Mouse (Mus musculus): Measurements from ENCODE around the gene Acot12. TPM values are rescaled to one million over a fixed set of nuclear protein-coding genes. Genes with fewer than 3 reads are reported as not detected.
"Not testable (repeated sequence)": the region's sequence is repeated elsewhere in the genome, so short reads cannot be mapped to it uniquely, and the experiment has no call there.

The Acot12 gene
- polyA plus RNA-seq, 1 experiment from 2014 or later: not detected

DNA sequence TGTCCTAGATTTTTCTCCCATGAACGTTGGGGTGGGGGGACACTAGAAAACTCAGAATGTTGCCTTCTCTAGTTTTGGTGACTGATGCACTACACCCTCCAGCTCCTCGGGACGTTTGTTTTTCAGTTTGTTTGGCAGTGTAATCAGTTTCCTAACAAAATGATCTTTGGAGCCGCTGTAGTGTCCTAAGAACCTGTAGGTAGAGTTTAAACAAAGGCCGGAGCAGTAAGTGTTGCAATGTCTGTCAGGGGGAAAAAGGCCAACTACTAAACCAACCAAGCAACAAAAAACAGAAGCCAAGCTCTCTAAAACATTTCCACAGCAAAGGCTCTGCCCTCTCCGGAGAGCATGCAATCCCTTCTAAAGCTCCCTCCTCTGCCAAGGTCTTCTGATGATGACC, 461 bp upstream of the Acot12 start:
- Histone ChIP-seq H3K4me1 (peaks cover 9% of the 10 kb centered on the region), H3K36me3 (replicated peaks) (no peaks in the 10 kb centered on the region), H3K9me3 (no peaks in the 10 kb centered on the region), H3K4me3 (peak overlapping the region; percentile 61), H3K27ac (peak overlapping the region; percentile 77; the same call in 1 of the 2 replicates), H3K27me3 (ENCODE audit: poor library complexity, severe bottlenecking) (peaks cover 30% of the 10 kb centered on the region)
- 72% methylated on average over 6 of the region's 6 CpGs for WGBS
- DNase-seq (ENCODE audit: extremely low spot score, low spot score): no peak

DNA sequence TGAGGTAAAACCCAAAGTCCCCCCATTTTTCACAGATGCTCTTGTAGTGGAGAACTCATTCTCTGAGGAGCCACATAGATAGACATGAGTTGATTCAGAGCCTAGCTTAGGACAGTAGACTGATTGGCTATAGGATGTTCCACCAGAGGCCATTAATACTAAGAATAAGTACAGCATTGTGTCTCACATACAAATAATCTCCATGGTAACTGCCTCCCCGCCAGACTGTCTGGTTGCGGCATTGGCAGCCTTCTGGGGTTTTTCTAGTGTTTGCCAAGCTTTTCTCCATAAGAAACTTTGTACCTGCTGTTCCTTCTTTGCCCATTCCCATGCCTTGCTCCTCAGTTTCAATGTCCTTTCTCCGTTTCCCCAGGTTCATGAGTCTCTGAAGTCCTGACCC, 1.9 kb downstream of the Acot12 start:
- peaks cover 30% of the 10 kb centered on the region for H3K27me3 ChIP-seq (ENCODE audit: poor library complexity, severe bottlenecking)
- no peak for DNase-seq (ENCODE audit: extremely low spot score, low spot score)
- no peak overlapping the region for H3K4me3 ChIP-seq
- H3K9me3 ChIP-seq: no peaks in the 10 kb centered on the region
- H3K4me1 ChIP-seq: peaks cover 9% of the 10 kb centered on the region
- H3K36me3 ChIP-seq (replicated peaks): no peaks in the 10 kb centered on the region
- 90% methylated on average over 3 of the region's 3 CpGs for WGBS
- H3K27ac ChIP-seq: no peak overlapping the region

DNA sequence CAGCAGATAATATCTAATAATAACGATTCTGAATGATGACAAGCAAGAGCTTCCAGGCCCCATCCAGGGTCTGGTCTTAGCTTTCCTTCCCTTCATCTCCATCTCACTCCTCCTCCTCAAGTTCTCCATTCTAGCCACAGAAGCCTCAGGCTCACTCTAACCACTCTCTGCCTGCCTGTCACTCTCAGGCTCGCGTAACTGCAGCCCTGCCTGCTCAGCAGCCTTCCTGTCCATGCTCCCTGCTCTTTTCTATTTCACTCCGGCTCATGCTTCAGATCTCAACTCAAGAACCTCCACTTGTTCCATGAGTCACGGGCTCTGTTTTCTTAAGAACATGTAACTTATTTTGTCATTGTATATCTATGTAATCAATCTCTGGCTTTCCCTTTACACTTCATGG, 5.2 kb downstream of the Acot12 start:
- Histone ChIP-seq H3K4me3 (no peak overlapping the region), H3K27me3 (ENCODE audit: poor library complexity, severe bottlenecking) (peaks cover 15% of the 10 kb centered on the region), H3K4me1 (peaks cover 3% of the 10 kb centered on the region), H3K27ac (no peak overlapping the region), H3K36me3 (replicated peaks) (no peaks in the 10 kb centered on the region), H3K9me3 (no peaks in the 10 kb centered on the region)
- DNase-seq (ENCODE audit: extremely low spot score, low spot score): no peak
- WGBS: 88% methylated on average over 5 of the region's 5 CpGs

DNA sequence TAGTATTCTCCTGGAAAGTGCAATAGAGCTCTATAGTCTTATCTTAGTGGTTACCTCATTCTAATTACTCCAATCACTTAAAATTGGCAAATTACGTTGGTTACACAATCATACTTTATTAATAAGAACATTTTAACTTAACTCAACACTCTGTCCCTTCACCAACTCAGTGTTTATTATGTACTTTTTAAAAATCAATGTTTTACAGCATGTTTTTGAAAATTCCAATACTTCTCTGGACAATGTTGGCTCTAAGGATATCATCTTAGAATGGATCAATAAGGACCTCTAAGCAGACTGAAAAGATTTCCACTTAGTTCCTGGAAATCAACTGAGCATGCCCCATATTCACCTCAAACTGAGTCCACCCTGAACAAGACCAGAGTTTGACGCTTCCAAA, 7.1 kb downstream of the Acot12 start:
- 92% methylated on average over 2 of the region's 2 CpGs for WGBS
- DNase-seq (ENCODE audit: extremely low spot score, low spot score): no peak
- H3K4me3 ChIP-seq: no peak overlapping the region

DNA sequence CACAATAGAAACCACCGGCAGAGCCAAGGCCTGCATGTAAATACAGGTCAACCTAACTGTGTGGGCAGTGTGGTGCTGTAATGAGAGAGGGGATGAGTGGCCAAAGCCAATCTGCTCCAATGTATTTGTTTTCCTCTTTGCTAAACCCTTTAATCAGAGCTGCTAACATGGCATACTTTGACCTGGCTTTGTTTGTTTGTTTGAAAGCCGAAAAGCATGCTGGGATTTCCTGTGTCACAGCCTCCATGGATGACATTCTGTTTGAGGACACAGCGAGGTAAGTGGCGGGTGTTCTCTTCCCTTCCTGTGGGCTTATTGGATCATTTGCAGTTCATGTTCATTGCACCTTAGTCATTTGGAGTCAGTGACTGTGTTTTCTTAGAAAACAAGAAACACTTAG, 8.7 kb downstream of the Acot12 start:
- H3K9me3 ChIP-seq: no peaks in the 10 kb centered on the region
- 83% methylated on average over 4 of the region's 4 CpGs for WGBS
- no peaks in the 10 kb centered on the region for H3K27me3 ChIP-seq (ENCODE audit: poor library complexity, severe bottlenecking)
- H3K27ac ChIP-seq: no peak overlapping the region
- DNase-seq (ENCODE audit: extremely low spot score, low spot score): no peak
- H3K4me3 ChIP-seq: no peak overlapping the region
- H3K36me3 ChIP-seq (replicated peaks): no peaks in the 10 kb centered on the region
- H3K4me1 ChIP-seq: no peaks in the 10 kb centered on the region

More for the DNA sequence above, 7.1 kb downstream of the Acot12 start:
- no peak overlapping the region for H3K27ac ChIP-seq
- H3K27me3 ChIP-seq (ENCODE audit: poor library complexity, severe bottlenecking): no peaks in the 10 kb centered on the region
- H3K4me1 ChIP-seq: no peaks in the 10 kb centered on the region
- H3K9me3 ChIP-seq: no peaks in the 10 kb centered on the region
- no peaks in the 10 kb centered on the region for H3K36me3 ChIP-seq (replicated peaks)

DNA sequence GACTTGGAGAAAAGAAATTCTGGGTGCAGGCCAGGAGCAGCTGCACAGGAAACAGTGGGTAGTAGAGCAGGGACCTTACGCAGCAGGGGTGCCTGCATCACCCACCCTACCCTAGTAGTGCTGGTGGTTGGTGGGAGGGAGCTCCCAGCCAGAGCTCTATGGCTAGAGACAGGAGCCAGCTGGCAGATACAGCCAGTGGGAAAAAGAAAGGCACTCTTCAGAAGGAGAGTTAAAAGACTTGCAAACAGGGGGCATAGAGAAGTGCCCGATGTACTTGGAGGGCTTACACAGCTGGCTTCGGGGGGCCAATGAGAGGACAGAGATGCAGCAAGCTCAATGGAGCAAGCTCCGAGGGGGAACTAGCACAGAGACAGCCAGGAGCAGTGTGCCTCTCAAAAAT, 12.4 kb downstream of the Acot12 start:
- no peaks in the 10 kb centered on the region for H3K4me1 ChIP-seq
- H3K27ac ChIP-seq: no peak overlapping the region
- no peak overlapping the region for H3K4me3 ChIP-seq
- 71% methylated on average over 4 of the region's 4 CpGs for WGBS
- DNase-seq (ENCODE audit: extremely low spot score, low spot score): no peak
- H3K9me3 ChIP-seq: no peaks in the 10 kb centered on the region
- no peaks in the 10 kb centered on the region for H3K36me3 ChIP-seq (replicated peaks)
- H3K27me3 ChIP-seq (ENCODE audit: poor library complexity, severe bottlenecking): no peaks in the 10 kb centered on the region

DNA sequence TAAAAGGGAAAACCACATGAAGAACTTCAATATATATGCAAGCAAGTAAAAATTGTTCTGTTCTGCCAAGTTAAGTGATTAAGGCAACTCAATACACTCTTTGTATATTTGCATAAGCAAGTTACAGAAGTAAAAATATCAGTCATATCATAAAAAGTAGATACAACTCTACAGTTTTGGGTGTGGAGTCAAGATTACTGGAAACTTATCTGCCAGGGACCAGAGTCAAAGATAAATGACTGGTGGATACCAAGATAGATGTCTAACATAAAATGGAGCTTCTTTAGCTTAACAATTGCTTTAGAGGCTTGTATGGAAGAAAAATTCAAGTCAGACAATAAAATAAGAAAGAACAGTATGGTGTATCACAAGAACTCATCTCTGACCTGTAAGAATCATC, 13.4 kb downstream of the Acot12 start:
- Histone ChIP-seq H3K27ac (no peak overlapping the region), H3K4me3 (no peak overlapping the region), H3K9me3 (no peaks in the 10 kb centered on the region), H3K27me3 (ENCODE audit: poor library complexity, severe bottlenecking) (no peaks in the 10 kb centered on the region), H3K4me1 (no peaks in the 10 kb centered on the region), H3K36me3 (replicated peaks) (no peaks in the 10 kb centered on the region)
- DNase-seq (ENCODE audit: extremely low spot score, low spot score): no peak

DNA sequence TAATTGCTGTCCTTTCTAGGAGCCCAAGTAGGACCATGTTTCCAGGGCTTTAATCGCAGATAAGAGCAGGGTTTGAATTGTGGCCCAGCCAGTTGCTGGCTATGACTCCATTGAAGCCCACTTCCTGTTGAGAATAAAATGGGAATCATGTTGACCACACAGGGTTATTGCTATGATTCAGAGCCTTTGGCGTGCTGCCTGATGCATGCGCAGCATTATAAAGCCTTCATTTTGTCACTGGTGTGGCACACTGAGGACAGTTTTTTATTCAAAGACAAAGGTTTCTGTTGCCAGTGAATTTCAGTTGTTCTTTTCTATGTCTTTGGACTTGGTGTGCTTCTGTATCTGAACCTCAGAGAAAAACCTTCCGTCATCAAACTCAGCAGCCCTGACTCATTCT, 14.9 kb downstream of the Acot12 start:
- no peaks in the 10 kb centered on the region for H3K9me3 ChIP-seq
- H3K27ac ChIP-seq: no peak overlapping the region
- H3K36me3 ChIP-seq (replicated peaks): no peaks in the 10 kb centered on the region
- no peak overlapping the region for H3K4me3 ChIP-seq
- no peaks in the 10 kb centered on the region for H3K27me3 ChIP-seq (ENCODE audit: poor library complexity, severe bottlenecking)
- H3K4me1 ChIP-seq: no peaks in the 10 kb centered on the region
- 94% methylated on average over 4 of the region's 4 CpGs for WGBS
- no peak for DNase-seq (ENCODE audit: extremely low spot score, low spot score)

DNA sequence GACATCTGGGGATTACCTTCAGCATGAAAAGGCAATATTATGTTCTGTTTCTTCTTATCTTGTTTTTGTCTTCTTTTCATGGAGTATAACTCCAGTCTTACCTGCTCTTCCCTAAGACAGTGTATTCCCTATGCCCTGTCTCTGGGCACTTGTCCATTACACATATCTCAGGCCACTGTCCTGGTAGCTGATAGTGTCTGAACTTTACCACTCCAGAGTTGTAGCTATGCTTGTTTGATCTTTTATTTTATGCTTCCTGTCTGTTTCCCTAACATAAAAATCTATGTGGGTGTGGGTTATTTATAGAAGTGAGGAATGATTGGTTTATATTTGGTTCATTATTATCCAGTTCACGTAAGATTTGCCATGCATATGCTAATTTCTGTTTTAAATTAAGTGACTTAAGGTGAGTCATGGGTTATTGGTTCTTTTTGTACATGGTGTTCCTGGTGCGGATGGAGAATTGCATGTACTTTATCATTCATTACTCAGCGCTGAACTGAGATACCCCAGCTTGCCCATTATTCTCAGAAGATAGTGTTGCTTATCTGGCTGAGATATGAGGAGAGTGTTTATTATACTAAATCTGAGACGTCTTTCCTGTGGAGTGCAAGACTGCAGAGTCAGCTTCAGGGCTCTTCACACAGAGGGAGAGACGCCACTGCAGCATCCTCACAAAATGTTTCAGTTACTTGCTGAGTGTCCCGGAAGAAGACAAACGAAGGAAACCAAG, 17.2 kb downstream of the Acot12 start:
- Histone ChIP-seq H3K36me3 (replicated peaks) (no peaks in the 10 kb centered on the region), H3K4me3 (no peak overlapping the region), H3K4me1 (no peaks in the 10 kb centered on the region), H3K27ac (no peak overlapping the region), H3K27me3 (ENCODE audit: poor library complexity, severe bottlenecking) (no peaks in the 10 kb centered on the region), H3K9me3 (no peaks in the 10 kb centered on the region)
- DNase-seq (ENCODE audit: extremely low spot score, low spot score): no peak
- 86% methylated on average over 7 of the region's 7 CpGs for WGBS

DNA sequence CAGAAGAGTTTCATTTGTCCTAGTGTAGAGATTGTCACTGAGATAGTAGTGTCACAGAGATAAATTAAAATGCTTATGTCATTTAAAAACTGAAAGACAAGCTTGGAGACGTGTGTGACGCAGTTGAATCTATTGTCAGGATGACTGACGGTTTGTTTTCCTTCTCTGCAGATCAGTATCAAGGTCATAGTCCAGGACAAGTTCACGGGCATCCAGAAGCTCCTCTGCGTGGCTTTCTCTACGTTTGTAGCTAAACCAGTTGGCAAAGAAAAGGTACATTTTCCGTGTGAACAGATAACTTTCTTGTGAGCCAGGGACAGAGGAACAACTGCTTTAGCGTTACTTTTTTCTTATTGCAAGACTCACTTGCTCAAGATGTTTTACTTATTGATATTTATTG, 18.5 kb downstream of the Acot12 start:
- Histone ChIP-seq H3K27ac (no peak overlapping the region), H3K4me1 (no peaks in the 10 kb centered on the region), H3K36me3 (replicated peaks) (no peaks in the 10 kb centered on the region), H3K27me3 (ENCODE audit: poor library complexity, severe bottlenecking) (no peaks in the 10 kb centered on the region), H3K9me3 (no peaks in the 10 kb centered on the region), H3K4me3 (no peak overlapping the region)
- WGBS: 86% methylated on average over 8 of the region's 8 CpGs
- no peak for DNase-seq (ENCODE audit: extremely low spot score, low spot score)

DNA sequence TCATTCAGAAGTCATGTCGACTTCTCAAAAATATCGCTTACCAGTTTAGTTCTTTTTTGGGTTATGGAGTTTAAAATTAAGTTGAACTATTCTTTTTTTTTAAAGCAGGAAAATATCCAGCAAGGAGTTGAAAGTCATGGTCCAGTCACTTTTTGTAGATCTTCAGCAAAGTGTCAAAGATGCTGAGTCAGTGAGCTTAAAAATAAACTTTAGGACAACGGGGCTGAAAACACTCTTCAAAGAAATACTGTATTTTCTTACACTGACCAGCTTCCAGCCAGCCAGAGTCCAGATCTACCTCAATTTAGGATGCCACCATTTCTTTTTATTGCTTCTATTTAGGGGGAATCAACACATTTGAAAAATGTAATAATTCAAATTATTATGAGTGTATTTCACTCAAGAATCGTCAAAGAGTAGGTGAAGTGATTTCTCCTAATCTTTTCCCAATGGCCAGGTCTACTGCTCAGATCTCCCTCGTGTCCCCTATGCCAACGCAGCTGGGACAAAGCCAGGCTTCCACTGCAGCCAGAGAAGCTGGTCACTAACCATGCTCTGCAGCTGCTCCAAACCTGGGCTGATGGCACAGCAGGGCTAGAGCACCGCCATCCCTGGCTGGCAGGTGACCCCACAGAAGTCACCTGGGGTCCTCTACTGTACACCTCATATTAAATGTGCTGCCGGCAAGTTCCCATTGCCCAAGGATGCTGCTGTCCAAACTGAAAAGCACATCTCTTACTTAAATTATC, 19.2 kb downstream of the Acot12 start:
- Histone ChIP-seq H3K4me3 (no peak overlapping the region), H3K4me1 (no peaks in the 10 kb centered on the region), H3K27ac (no peak overlapping the region), H3K27me3 (ENCODE audit: poor library complexity, severe bottlenecking) (no peaks in the 10 kb centered on the region), H3K36me3 (replicated peaks) (no peaks in the 10 kb centered on the region), H3K9me3 (no peaks in the 10 kb centered on the region)
- 92% methylated on average over 8 of the region's 8 CpGs for WGBS
- DNase-seq (ENCODE audit: extremely low spot score, low spot score): no peak

DNA sequence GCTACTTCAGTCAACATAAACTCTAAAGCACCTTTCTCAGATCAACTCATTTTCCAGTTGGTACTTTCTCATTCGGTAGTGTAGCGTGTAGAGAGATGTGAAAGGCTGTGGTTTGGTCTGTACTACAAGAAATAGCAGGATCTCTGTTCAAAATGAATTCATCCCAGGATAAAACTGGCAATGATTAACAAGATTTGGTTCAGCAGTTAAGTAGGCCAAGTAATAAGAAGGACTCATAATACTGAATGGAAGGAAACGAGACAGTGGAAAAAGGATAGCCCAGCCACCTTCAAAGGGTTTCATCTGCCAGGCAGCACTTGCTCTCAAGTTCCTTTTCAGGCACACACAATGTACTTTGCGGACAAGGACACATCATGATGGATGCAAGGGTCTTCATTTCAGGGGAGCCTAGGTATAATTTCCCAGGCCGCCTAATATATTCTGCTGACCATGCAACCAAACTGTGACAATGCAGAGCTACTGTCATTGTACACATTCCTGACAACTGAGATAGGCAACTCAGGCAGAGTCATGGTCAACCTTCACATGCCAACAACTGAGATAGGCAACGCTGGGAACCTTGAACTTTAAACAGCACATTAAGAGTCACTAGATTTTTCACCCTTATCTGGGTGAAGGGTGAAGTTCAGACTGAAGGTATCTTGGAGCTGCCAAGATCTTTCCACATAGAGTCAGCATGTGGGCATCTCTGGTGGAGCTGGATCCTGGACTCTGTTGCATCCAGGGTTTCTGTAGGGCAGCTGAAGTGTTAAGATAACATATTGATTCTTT, 20.5 kb downstream of the Acot12 start:
- WGBS: 88% methylated on average over 6 of the region's 6 CpGs
- H3K27ac ChIP-seq: no peak overlapping the region
- H3K27me3 ChIP-seq (ENCODE audit: poor library complexity, severe bottlenecking): no peaks in the 10 kb centered on the region
- no peaks in the 10 kb centered on the region for H3K4me1 ChIP-seq
- no peak overlapping the region for H3K4me3 ChIP-seq
- H3K36me3 ChIP-seq (replicated peaks): no peaks in the 10 kb centered on the region
- no peaks in the 10 kb centered on the region for H3K9me3 ChIP-seq
- no peak for DNase-seq (ENCODE audit: extremely low spot score, low spot score)

DNA sequence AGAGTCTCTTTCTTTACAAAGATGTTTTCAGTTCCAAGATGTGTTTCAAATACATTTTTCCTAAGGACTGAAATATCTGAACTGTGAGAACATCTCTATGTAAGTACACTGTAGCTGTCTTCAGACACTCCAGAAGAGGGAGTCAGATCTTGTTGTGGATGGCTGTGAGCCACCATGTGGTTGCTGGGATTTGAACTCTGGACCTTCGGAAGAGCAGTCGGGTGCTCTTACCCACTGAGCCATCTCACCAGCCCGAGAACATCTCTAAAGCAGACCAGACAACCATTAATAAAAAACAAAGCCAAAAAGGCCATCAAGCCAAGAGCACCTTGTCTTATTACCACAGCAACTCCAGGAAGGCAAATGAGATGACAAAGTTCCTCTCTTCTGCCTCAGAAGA, 22.3 kb downstream of the Acot12 start:
- H3K4me1 ChIP-seq; H3K9me3 ChIP-seq; DNase-seq (ENCODE audit: extremely low spot score, low spot score); H3K36me3 ChIP-seq (replicated peaks); H3K27me3 ChIP-seq (ENCODE audit: poor library complexity, severe bottlenecking); H3K27ac ChIP-seq; H3K4me3 ChIP-seq: not testable (repeated sequence)
- WGBS: 90% methylated on average over 3 of the region's 3 CpGs

Data from forebrain, embryonic 10.5 days (tissue).